Mouse (Mus musculus): ENCODE data around the gene Pjvk. TPM values are rescaled to one million over a fixed set of nuclear protein-coding genes. Genes with fewer than 3 reads are reported as not detected.

The Pjvk gene
- total RNA-seq, 2 experiments from 2014 or later = 0.37 TPM; not detected in 1

Other genes starting within 250 kb of the Pjvk start
- 0.05 TPM in 1 of 2 replicates, not detected in the other for gene Osbpl6, start 242.0 kb upstream of the Pjvk start, total RNA-seq (2015)
- not detected in 2 replicates for gene Osbpl6, start 242.0 kb upstream of the Pjvk start, total RNA-seq (2017)
- 35.2 and 43.9 TPM in 2 replicates for gene Prkra, start 461 bp upstream of the Pjvk start, total RNA-seq (2015)
- gene Prkra, start 461 bp upstream of the Pjvk start, total RNA-seq (2017) = 11.3 and 15.2 TPM in 2 replicates
- 18.5 and 19.0 TPM in 2 replicates for gene Fkbp7, start 24.6 kb downstream of the Pjvk start, total RNA-seq (2015)
- gene Fkbp7, start 24.6 kb downstream of the Pjvk start, total RNA-seq (2017) = 12.2 and 15.7 TPM in 2 replicates
- 28.2 and 36.1 TPM in 2 replicates for gene Plekha3, start 26.8 kb downstream of the Pjvk start, total RNA-seq (2015)
- 17.5 and 25.6 TPM in 2 replicates for gene Plekha3, start 26.8 kb downstream of the Pjvk start, total RNA-seq (2017)